Mouse (Mus musculus) kidney, adult 2 months (tissue): ENCODE measurements around the gene Syt8. TPM values are rescaled to one million over a fixed set of nuclear protein-coding genes. Genes with fewer than 3 reads are reported as not detected.

Experiments
- DNase-seq: peaks from one replicate; pipeline ENCODE4 v3.0.0; 2021
- H3K27ac ChIP-seq: fragments of 200-500 bp; 2 replicates; pipeline ENCODE4 v1.5.1; 2012; ENCODE audit warnings: low read depth, low read length, control low read depth, inconsistent platforms; ENCODE audit not compliant: insufficient read depth
- H3K27me3 ChIP-seq: fragments of 200-500 bp; replicated peaks from 2 replicates; pipeline ENCODE4 v1.6.1; 2012; ENCODE audit warnings: mild to moderate bottlenecking, moderate library complexity, low read length, inconsistent platforms; ENCODE audit not compliant: control insufficient read depth, insufficient read depth
- H3K36me3 ChIP-seq: fragments of 200-500 bp; 2 replicates; pipeline ENCODE4 v1.6.1; 2012; ENCODE audit warnings: mild to moderate bottlenecking, moderate library complexity, low read length, inconsistent platforms; ENCODE audit not compliant: control insufficient read depth, insufficient read depth
- H3K4me1 ChIP-seq: fragments of 200-500 bp; 2 replicates; pipeline ENCODE4 v1.6.1; 2011; ENCODE audit warnings: low read length; ENCODE audit not compliant: control insufficient read depth, insufficient read depth
- H3K4me3 ChIP-seq: fragments of 200-500 bp; 2 replicates; pipeline ENCODE4 v1.5.1; 2011; ENCODE audit warnings: mild to moderate bottlenecking, low read depth, low read length, control low read depth; ENCODE audit not compliant: insufficient read depth
- CTCF ChIP-seq: fragments of 200-500 bp; conservative IDR thresholded peaks from 2 replicates; pipeline ENCODE4 v1.5.1; 2011; ENCODE audit warnings: low read depth, mild to moderate bottlenecking, control low read depth, low read length, moderate library complexity, mixed read lengths; ENCODE audit not compliant: insufficient read depth, insufficient read length
- POLR2A ChIP-seq: fragments of 200-500 bp; IDR thresholded peaks from one replicate; pipeline ENCODE4 v1.6.1; 2011; ENCODE audit warnings: low read depth, low read length, control low read depth
- WGBS: fragments of 180-500 bp; shearing (Covaris S2); methylation state at CpG from one replicate; pipeline ENCODE4 v1.1.7; 2018; 5-methylcytosine and 5-hydroxymethylcytosine counted together
- polyA plus RNA-seq: library from polyadenylated mRNA; depleted of rRNA; stranded (reverse); fragments of >200 nt; gene quantifications from 2 replicates; pipeline ENCODE4 v1.2.3, GENCODE M21; 2012

Gene Syt8
- polyA plus RNA-seq, 1 experiment: 1.8 TPM

- H3K27me3 ChIP-seq: no peaks in the 10 kb centered on the region
- no peak overlapping the region for H3K4me3 ChIP-seq
- H3K36me3 ChIP-seq: no peaks in the 10 kb centered on the region
- H3K27ac ChIP-seq: no peak overlapping the region
- no peak for DNase-seq
- no peaks in the 10 kb centered on the region for H3K4me1 ChIP-seq
- WGBS: 86% methylated on average over 14 of the region's 14 CpGs
- TF ChIP-seq POLR2A (no peak), CTCF (no peak)
Measured at GRCm38 (mm10) chr7:142439966-142440365, 5.3 kb downstream of the Syt8 start.

GRCm38 (mm10) chr7:142440657-142441114, 6.0 kb downstream of the Syt8 start:
- TF ChIP-seq CTCF (peak; percentile 35), POLR2A (no peak)
- Histone ChIP-seq H3K36me3 (no peaks in the 10 kb centered on the region), H3K27me3 (no peaks in the 10 kb centered on the region), H3K4me1 (no peaks in the 10 kb centered on the region), H3K4me3 (no peak overlapping the region), H3K27ac (no peak overlapping the region)
- 72% methylated on average over 5 of the region's 5 CpGs for WGBS
- no peak for DNase-seq

DNA sequence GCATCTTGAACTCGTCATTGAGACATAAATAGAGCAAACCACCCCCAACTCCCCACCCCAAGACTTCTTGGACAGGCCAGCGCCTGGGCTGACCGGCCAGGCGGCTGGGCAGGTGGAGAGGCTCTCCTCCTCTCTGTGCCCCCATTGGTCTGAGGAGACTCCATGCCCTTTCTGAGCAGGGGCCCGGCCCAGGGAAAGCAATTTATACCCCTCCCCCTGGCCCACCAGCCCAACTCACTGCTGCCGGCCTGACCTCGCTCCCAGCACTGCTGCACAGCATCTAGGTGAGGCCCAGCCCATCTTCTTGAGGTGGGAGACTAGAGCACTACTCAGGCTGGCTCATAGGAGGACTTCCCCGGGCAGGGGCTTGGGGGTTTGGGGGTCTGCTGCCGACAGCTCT, 6.9 kb downstream of the Syt8 start, which contains the start of gene Tnni2:
Gene Tnni2, plus strand, starts transcription at position 224 of the 400 bp plus-strand sequence.
- no peak for DNase-seq
- Histone ChIP-seq H3K27ac (no peak within 1 kb of the TSS), H3K27me3 (no peaks in the 10 kb centered on the region), H3K4me3 (no peak within 1 kb of the TSS), H3K36me3 (no peaks in the 10 kb centered on the region), H3K4me1 (no peaks in the 10 kb centered on the region)
- TF ChIP-seq POLR2A: no peak
- no peak for TF ChIP-seq CTCF
- WGBS: 80% methylated on average over 9 of the region's 9 CpGs

GRCm38 (mm10) chr7:142442081-142442907, 7.6 kb downstream of the Syt8 start:
- no peak for TF ChIP-seq CTCF
- no peak for TF ChIP-seq POLR2A
- no peak overlapping the region for H3K4me3 ChIP-seq
- no peaks in the 10 kb centered on the region for H3K36me3 ChIP-seq
- no peak overlapping the region for H3K27ac ChIP-seq
- no peaks in the 10 kb centered on the region for H3K4me1 ChIP-seq
- 73% methylated on average over 9 of the region's 9 CpGs for WGBS
- DNase-seq: no peak
- H3K27me3 ChIP-seq: no peaks in the 10 kb centered on the region

GRCm38 (mm10) chr7:142442908-142443420, 8.3 kb downstream of the Syt8 start:
- Histone ChIP-seq H3K4me3 (no peak overlapping the region), H3K36me3 (no peaks in the 10 kb centered on the region), H3K4me1 (no peaks in the 10 kb centered on the region), H3K27ac (no peak overlapping the region), H3K27me3 (no peaks in the 10 kb centered on the region)
- WGBS: 90% methylated on average over 7 of the region's 7 CpGs
- no peak for DNase-seq
- TF ChIP-seq POLR2A: no peak
- no peak for TF ChIP-seq CTCF

DNA sequence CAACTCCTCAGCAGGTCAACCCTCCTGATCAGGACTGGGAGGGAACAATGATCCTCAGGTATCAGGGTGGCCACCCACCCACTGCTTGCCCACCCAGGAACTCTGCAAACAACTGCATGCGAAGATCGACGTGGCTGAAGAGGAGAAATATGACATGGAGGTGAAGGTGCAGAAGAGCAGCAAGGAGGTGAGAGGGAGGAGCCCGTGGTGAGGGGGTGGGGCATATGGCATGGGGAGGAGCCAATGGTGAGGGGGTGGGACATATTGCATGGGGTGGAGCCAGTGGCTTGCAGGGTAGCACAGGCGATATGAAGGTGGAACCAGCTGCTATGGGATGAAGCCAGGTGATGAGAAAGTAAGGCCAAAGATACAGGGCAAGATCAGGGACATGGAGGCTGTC, 8.8 kb downstream of the Syt8 start:
- WGBS: 85% methylated on average over 5 of the region's 5 CpGs
- no peak for DNase-seq
- Histone ChIP-seq H3K27me3 (no peaks in the 10 kb centered on the region), H3K4me1 (no peaks in the 10 kb centered on the region), H3K27ac (no peak overlapping the region), H3K36me3 (no peaks in the 10 kb centered on the region), H3K4me3 (no peak overlapping the region)
- TF ChIP-seq CTCF: no peak
- TF ChIP-seq POLR2A: no peak

- Histone ChIP-seq H3K4me3 (no peak overlapping the region), H3K27ac (no peak overlapping the region), H3K27me3 (no peaks in the 10 kb centered on the region), H3K4me1 (no peaks in the 10 kb centered on the region), H3K36me3 (no peaks in the 10 kb centered on the region)
- DNase-seq: no peak
- TF ChIP-seq POLR2A (no peak), CTCF (no peak)
- 90% methylated on average over 6 of the region's 6 CpGs for WGBS
Measured at GRCm38 (mm10) chr7:142444171-142444570, 9.5 kb downstream of the Syt8 start.
